Mouse (Mus musculus): ENCODE results near the gene Ctsh.

- TF ChIP-seq CTCF (IDR thresholded peaks at IDR 0.05; ENCODE audit: low read depth) (no peak), EP300 (optimal IDR thresholded peaks at IDR 0.05) (no peak)
Observed at GRCm38 (mm10) chr9:90041556-90041955, 12.4 kb upstream of the Ctsh start.
